Mouse (Mus musculus) heart, embryonic 11.5 days (tissue): ENCODE measurements around the gene Ncor2. TPM values are rescaled to one million over a fixed set of nuclear protein-coding genes. Genes with fewer than 3 reads are reported as not detected.

Source experiments
- ATAC-seq: fragments of 200-750 bp; cut with Nextera tagmentation; replicated peaks from 2 replicates; pipeline ENCODE4 v1.8.0; 2017; ENCODE audit warnings: moderate library complexity; ENCODE audit not compliant: insufficient number of reproducible peaks, low FRiP score, low TSS enrichment
- H3K27ac ChIP-seq: fragments of 300-500 bp; sonication (generic); 2 replicates; pipeline ENCODE4 v1.5.1; 2014; ENCODE audit warnings: mild to moderate bottlenecking, low read depth, low read length
- H3K27me3 ChIP-seq: fragments of 300-500 bp; sonication (generic); 2 replicates; pipeline ENCODE4 v1.6.1; 2014; ENCODE audit warnings: mild to moderate bottlenecking, low read length, mixed read lengths; ENCODE audit not compliant: control insufficient read depth, insufficient read depth
- H3K36me3 ChIP-seq: fragments of 300-500 bp; sonication (generic); 2 replicates; pipeline ENCODE4 v1.6.1; 2014; ENCODE audit warnings: mild to moderate bottlenecking, low read length, moderate library complexity, mixed read lengths; ENCODE audit not compliant: control insufficient read depth, insufficient read depth
- H3K4me1 ChIP-seq: fragments of 300-500 bp; sonication (generic); 2 replicates; pipeline ENCODE4 v1.6.1; 2014; ENCODE audit warnings: low read length; ENCODE audit not compliant: control insufficient read depth, insufficient read depth
- H3K4me2 ChIP-seq: fragments of 300-500 bp; sonication (generic); 2 replicates; pipeline ENCODE4 v1.6.1; 2014; ENCODE audit warnings: mild to moderate bottlenecking, moderate library complexity
- H3K4me3 ChIP-seq: fragments of 300-500 bp; sonication (generic); 2 replicates; pipeline ENCODE4 v1.5.1; 2014; ENCODE audit warnings: low read depth, low read length
- H3K9ac ChIP-seq: fragments of 300-500 bp; sonication (generic); 2 replicates; pipeline ENCODE4 v1.6.1; 2014; ENCODE audit warnings: mild to moderate bottlenecking, low read depth, low read length, moderate library complexity
- H3K9me3 ChIP-seq: fragments of 300-500 bp; sonication (generic); replicated peaks from 2 replicates; pipeline ENCODE4 v1.6.1; 2016; ENCODE audit warnings: low read length; ENCODE audit not compliant: control insufficient read depth
- WGBS: fragments of 180-500 bp; shearing (Covaris S2); extraction: QIAGEN DNeasy Blood & Tissue Kit; methylation state at CpG from one replicate; pipeline ENCODE4 v1.1.7; 2014; ENCODE audit not compliant: insufficient replicate concordance; 5-methylcytosine and 5-hydroxymethylcytosine counted together
- polyA plus RNA-seq: library from polyadenylated mRNA; unstranded; fragments of >200 nt; fragmentation: Nextera tagmentation; extraction: Ambion mirVana; gene quantifications from 2 replicates; pipeline ENCODE4 v1.2.1, GENCODE M21; 2014

Gene Ncor2
- polyA plus RNA-seq, 1 experiment from 2014 or later, result 18.8 TPM

GRCm38 (mm10) chr5:125085097-125085617, 93.9 kb downstream of the Ncor2 start:
- Histone ChIP-seq H3K27ac (no peak overlapping the region), H3K9ac (no peak overlapping the region), H3K4me3 (no peak overlapping the region), H3K36me3 (peaks cover 59% of the 10 kb centered on the region), H3K9me3 (peaks cover 6% of the 10 kb centered on the region), H3K4me1 (peaks cover 14% of the 10 kb centered on the region; the same call in 1 of the 2 replicates), H3K4me2 (no peak overlapping the region), H3K27me3 (no peaks in the 10 kb centered on the region)
- 76% methylated on average over 8 of the region's 8 CpGs for whole genome bisulfite sequencing
- no peak for ATAC-seq

GRCm38 (mm10) chr5:125083674-125084073, 95.3 kb downstream of the Ncor2 start:
- 87% methylated on average over 6 of the region's 6 CpGs for WGBS
- Histone ChIP-seq H3K27me3 (no peaks in the 10 kb centered on the region), H3K27ac (no peak overlapping the region), H3K36me3 (peaks cover 54% of the 10 kb centered on the region), H3K4me2 (no peak overlapping the region), H3K4me1 (peaks cover 14% of the 10 kb centered on the region; the same call in 1 of the 2 replicates), H3K4me3 (no peak overlapping the region), H3K9ac (no peak overlapping the region), H3K9me3 (no peaks in the 10 kb centered on the region)
- no peak for ATAC-seq

- H3K9ac ChIP-seq, result no peak overlapping the region
- H3K4me3 ChIP-seq, result no peak overlapping the region
- peaks cover 53% of the 10 kb centered on the region for H3K36me3 ChIP-seq
- H3K9me3 ChIP-seq, result no peaks in the 10 kb centered on the region
- peak overlapping the region; percentile 47 for H3K27ac ChIP-seq
- WGBS, result 68% methylated on average over 21 of the region's 21 CpGs
- no peaks in the 10 kb centered on the region for H3K27me3 ChIP-seq
- ATAC-seq, result 0 out of 2 replicates have a peak, but pooled peaks have one; percentile 11
- peaks cover 17% of the 10 kb centered on the region; the same call in 1 of the 2 replicates for H3K4me1 ChIP-seq
- no peak overlapping the region for H3K4me2 ChIP-seq
Measured at GRCm38 (mm10) chr5:125081318-125082101, 97.5 kb downstream of the Ncor2 start.

- H3K4me2 ChIP-seq, result no peak overlapping the region
- H3K27ac ChIP-seq, result no peak overlapping the region
- WGBS, result 84% methylated on average over 9 of the region's 10 CpGs
Measured at GRCm38 (mm10) chr5:125080787-125081317, 98.2 kb downstream of the Ncor2 start.

GRCm38 (mm10) chr5:125080352-125080751, 98.7 kb downstream of the Ncor2 start:
- no peak for ATAC-seq

More at GRCm38 (mm10) chr5:125080787-125081317, 98.2 kb downstream of the Ncor2 start:
- Histone ChIP-seq H3K4me3 (no peak overlapping the region), H3K27me3 (no peaks in the 10 kb centered on the region), H3K9ac (no peak overlapping the region), H3K4me1 (peaks cover 21% of the 10 kb centered on the region; the same call in 1 of the 2 replicates), H3K9me3 (no peaks in the 10 kb centered on the region), H3K36me3 (peaks cover 48% of the 10 kb centered on the region)
- ATAC-seq, result no peak

GRCm38 (mm10) chr5:125078220-125078619, 100.8 kb downstream of the Ncor2 start:
- Histone ChIP-seq H3K27ac (no peak overlapping the region), H3K4me1 (peaks cover 31% of the 10 kb centered on the region), H3K9me3 (no peaks in the 10 kb centered on the region), H3K4me3 (no peak overlapping the region), H3K4me2 (no peak overlapping the region), H3K9ac (no peak overlapping the region), H3K36me3 (peaks cover 35% of the 10 kb centered on the region), H3K27me3 (no peaks in the 10 kb centered on the region)
- no peak for ATAC-seq
- WGBS, result 74% methylated on average over 5 of the region's 5 CpGs

More at GRCm38 (mm10) chr5:125080352-125080751, 98.7 kb downstream of the Ncor2 start:
- Histone ChIP-seq H3K9me3 (no peaks in the 10 kb centered on the region), H3K36me3 (peaks cover 47% of the 10 kb centered on the region), H3K9ac (no peak overlapping the region), H3K27ac (no peak overlapping the region), H3K4me3 (no peak overlapping the region), H3K27me3 (no peaks in the 10 kb centered on the region), H3K4me1 (peaks cover 21% of the 10 kb centered on the region; the same call in 1 of the 2 replicates), H3K4me2 (no peak overlapping the region)
- WGBS, result 90% methylated on average over 4 of the region's 4 CpGs

GRCm38 (mm10) chr5:125076183-125076582, 102.8 kb downstream of the Ncor2 start:
- H3K9ac ChIP-seq, result peak overlapping the region; percentile 24; the same call in 1 of the 2 replicates
- peaks cover 31% of the 10 kb centered on the region for H3K36me3 ChIP-seq
- no peak overlapping the region for H3K4me2 ChIP-seq
- WGBS, result 67% methylated on average over 9 of the region's 9 CpGs
- ATAC-seq, result no peak
- peaks cover 33% of the 10 kb centered on the region for H3K4me1 ChIP-seq
- no peaks in the 10 kb centered on the region for H3K9me3 ChIP-seq
- no peak overlapping the region for H3K4me3 ChIP-seq
- no peaks in the 10 kb centered on the region for H3K27me3 ChIP-seq
- H3K27ac ChIP-seq, result peak overlapping the region; percentile 29; the same call in 1 of the 2 replicates

GRCm38 (mm10) chr5:125074571-125075171, 104.3 kb downstream of the Ncor2 start:
- no peak for ATAC-seq
- Histone ChIP-seq H3K36me3 (peaks cover 18% of the 10 kb centered on the region), H3K4me2 (no peak overlapping the region), H3K9ac (no peak overlapping the region), H3K4me3 (no peak overlapping the region), H3K4me1 (peaks cover 29% of the 10 kb centered on the region), H3K27ac (no peak overlapping the region), H3K27me3 (no peaks in the 10 kb centered on the region), H3K9me3 (no peaks in the 10 kb centered on the region)
- WGBS, result 70% methylated on average over 10 of the region's 10 CpGs
